Mouse (Mus musculus) right cerebral cortex, postnatal 10 days (tissue): ENCODE data around the gene Wdr20.
A peak's percentile ranks its signal among the peaks of the same experiment; 100 is the strongest.
"Not testable (repeated sequence)": the region's sequence is repeated elsewhere in the genome, so short reads cannot be mapped to it uniquely, and the experiment has no call there.

ENCODE experiments used
- DNase-seq, 2 experiments: peaks; one replicate each; pipeline ENCODE4 v3.0.0; 2021; ENCODE audit warnings: low spot score in 2 of 2

Gene Wdr20

GRCm38 (mm10) chr12:110713784-110714183 is 24.0 kb upstream of the Wdr20 start:
- DNase-seq, result no peak

GRCm38 (mm10) chr12:110714215-110714614 is 23.5 kb upstream of the Wdr20 start:
- DNase-seq, result no peak

- no peak for DNase-seq
These were observed 21.7 kb upstream of the Wdr20 start for GRCm38 (mm10) chr12:110716004-110716403.

GRCm38 (mm10) chr12:110725051-110725450 is 12.7 kb upstream of the Wdr20 start:
- DNase-seq, result no peak

- no peak for DNase-seq
These were observed 12.3 kb upstream of the Wdr20 start for GRCm38 (mm10) chr12:110725489-110725888.

GRCm38 (mm10) chr12:110726428-110726827 is 11.3 kb upstream of the Wdr20 start:
- DNase-seq, result no peak

- DNase-seq, result not testable (repeated sequence)
These were observed 4.5 kb upstream of the Wdr20 start for GRCm38 (mm10) chr12:110733254-110733653.

GRCm38 (mm10) chr12:110736641-110737040 is 1.1 kb upstream of the Wdr20 start:
- DNase-seq, result no peak

- peak in 1 of 2 experiments; percentile 35 for DNase-seq
These were observed 596 bp downstream of the Wdr20 start for GRCm38 (mm10) chr12:110738158-110738921.

GRCm38 (mm10) chr12:110750770-110751439 is 13.2 kb downstream of the Wdr20 start:
- DNase-seq, result no peak

GRCm38 (mm10) chr12:110752703-110753102 is 15.0 kb downstream of the Wdr20 start:
- no peak for DNase-seq

- no peak for DNase-seq
These were observed 16.2 kb downstream of the Wdr20 start for GRCm38 (mm10) chr12:110753976-110754375.

- DNase-seq, result no peak
These were observed 19.4 kb downstream of the Wdr20 start for GRCm38 (mm10) chr12:110757161-110757560.

- no peak for DNase-seq
These were observed 21.2 kb downstream of the Wdr20 start for GRCm38 (mm10) chr12:110758932-110759331.

GRCm38 (mm10) chr12:110762321-110762720 is 24.6 kb downstream of the Wdr20 start:
- no peak for DNase-seq

GRCm38 (mm10) chr12:110764531-110764930 is 26.8 kb downstream of the Wdr20 start:
- no peak for DNase-seq

GRCm38 (mm10) chr12:110768562-110768961 is 30.8 kb downstream of the Wdr20 start:
- DNase-seq, result no peak

GRCm38 (mm10) chr12:110769660-110770297 is 32.0 kb downstream of the Wdr20 start:
- no peak for DNase-seq

- DNase-seq, result no peak
These were observed 32.9 kb downstream of the Wdr20 start for GRCm38 (mm10) chr12:110770479-110771247.

GRCm38 (mm10) chr12:110771961-110772360 is 34.2 kb downstream of the Wdr20 start:
- DNase-seq, result no peak

GRCm38 (mm10) chr12:110775628-110776426 is 38.1 kb downstream of the Wdr20 start:
- no peak for DNase-seq
